Mouse (Mus musculus) T-helper 17 cell (primary cell): ENCODE measurements at regions not wholly inside any gene's neighbourhood (a gene's known extent, or its start where the extent isn't known, plus 50 kb on each side); places are given as distances from the start of the nearest gene placed in this dataset.
"Not testable (repeated sequence)": the region's sequence is repeated elsewhere in the genome, so short reads cannot be mapped to it uniquely, and the experiment has no call there.

Experiments
- in situ Hi-C, 2 experiments: fragments of 300-600 bp; cut with MboI, MseI; formaldehyde crosslinking; loops; 1 replicate in 1 of 2; 2 replicates in 1 of 2; pipeline ENCODE4 v1.15.1; 2025; ENCODE audit warnings: high pct_unique_total_duplicates in 2 of 2

GRCm38 (mm10) chr11:71285193-71285592, 54.7 kb upstream of the Nlrp1b start:
- in situ Hi-C loops: no loop called here

- in situ Hi-C loops: not testable (repeated sequence)
Observed at GRCm38 (mm10) chr11:71288243-71288642, 57.7 kb upstream of the Nlrp1b start.

GRCm38 (mm10) chr11:71289490-71289889, 59.0 kb upstream of the Nlrp1b start:
- in situ Hi-C loops: no loop called here

GRCm38 (mm10) chr11:71299479-71299878, 68.9 kb upstream of the Nlrp1b start:
- in situ Hi-C loops: no loop called here

- in situ Hi-C loops: loop anchor here in 1 of 2 experiments (10.0 kb wide), 1 partner anchor 1681 kb away; no protein-coding TSS in a partner anchor
Observed at GRCm38 (mm10) chr11:71323439-71323838, 92.9 kb upstream of the Nlrp1b start.

DNA sequence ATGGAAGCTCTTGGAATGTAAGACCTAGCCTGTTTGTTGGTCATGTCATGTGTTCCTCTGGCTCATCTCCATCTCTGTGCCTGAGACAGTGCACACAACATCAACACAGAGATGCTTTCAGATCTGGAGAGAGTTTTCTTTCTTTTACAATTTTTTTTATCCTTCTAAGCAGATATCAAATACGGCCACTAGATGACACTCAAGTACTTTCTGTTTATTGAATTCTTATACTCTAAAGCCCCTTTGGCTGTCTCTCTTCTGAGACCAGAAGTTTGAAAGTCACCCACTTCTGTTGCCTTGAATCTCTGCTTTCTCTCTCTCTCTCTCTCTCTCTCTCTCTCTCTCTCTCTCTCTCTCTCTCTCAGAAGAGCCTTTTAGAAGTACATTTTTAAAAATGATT, 106.9 kb upstream of the Nlrp1b start:
- in situ Hi-C loops: loop anchor here (10.0 kb wide), 2 partner anchors 177 to 697 kb away; partner anchors contain the start of gene Aipl1 (in 1 of the 2)

DNA sequence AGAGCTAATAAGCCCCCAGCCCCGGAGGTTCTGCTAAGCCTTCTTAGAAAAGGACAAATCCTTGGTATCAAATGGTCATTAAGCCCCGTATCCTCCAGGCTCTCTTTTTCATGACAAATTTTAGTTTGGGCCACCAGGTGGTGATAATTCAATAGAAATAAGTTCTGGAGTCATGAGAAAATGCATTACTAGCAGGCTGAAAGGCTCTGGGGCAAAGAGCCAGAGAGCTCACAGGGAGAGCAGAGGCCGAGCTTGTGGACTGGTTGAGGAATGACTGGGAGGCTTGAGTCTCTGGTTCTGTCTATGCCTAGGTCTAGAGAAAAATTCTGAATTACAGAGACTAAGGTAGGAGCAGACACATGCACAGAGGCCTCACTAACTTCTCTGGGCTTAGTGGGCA, 115.5 kb upstream of the Nlrp1b start:
- in situ Hi-C loops: no loop called here

GRCm38 (mm10) chr11:71357089-71357488, 126.6 kb upstream of the Nlrp1b start:
- in situ Hi-C loops: no loop called here

- in situ Hi-C loops: no loop called here
Observed at GRCm38 (mm10) chr11:71360856-71361255, 130.3 kb upstream of the Nlrp1b start.

- in situ Hi-C loops: no loop called here
Observed at GRCm38 (mm10) chr11:71371871-71372270, 141.3 kb upstream of the Nlrp1b start.

DNA sequence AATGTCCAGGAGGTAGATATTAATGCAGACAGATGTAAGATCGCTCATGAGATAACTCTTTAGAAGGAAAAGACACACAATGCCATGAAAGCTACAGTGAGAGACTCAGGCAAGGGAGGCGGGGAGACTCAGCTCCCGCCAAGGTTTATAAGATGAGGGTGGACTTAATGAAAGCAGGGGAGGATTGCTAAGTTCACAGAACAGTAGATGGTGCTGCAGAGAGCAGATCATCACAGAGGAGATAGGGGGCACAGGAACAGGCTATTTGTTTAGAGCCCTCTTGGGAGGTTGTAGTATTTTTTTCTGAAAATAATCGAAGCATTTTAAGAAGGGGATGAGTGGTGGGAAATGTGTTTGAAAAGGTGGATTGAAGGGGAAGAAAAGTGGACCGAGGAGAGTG, 144.6 kb upstream of the Nlrp1b start:
- in situ Hi-C loops: no loop called here

DNA sequence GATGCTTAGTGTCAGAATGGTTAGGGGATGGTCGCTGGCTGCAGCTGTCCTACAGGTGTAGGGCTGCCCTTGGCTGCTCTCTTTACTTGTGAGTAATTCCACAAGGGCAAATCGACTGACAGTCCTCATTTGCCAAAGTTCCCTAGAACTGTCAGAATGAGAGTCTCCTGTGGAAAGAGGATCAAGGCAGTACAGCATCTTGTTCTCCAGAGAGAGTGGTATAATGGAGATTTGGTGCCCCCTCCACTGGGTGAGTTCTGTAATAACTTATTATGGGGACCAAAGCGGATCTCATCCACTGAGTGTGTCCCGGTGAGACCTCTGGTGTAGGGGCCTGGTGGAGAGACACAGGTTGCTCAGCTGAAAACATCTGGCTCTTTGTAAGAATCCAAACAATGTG, 157.9 kb upstream of the Nlrp1b start:
- in situ Hi-C loops: no loop called here

DNA sequence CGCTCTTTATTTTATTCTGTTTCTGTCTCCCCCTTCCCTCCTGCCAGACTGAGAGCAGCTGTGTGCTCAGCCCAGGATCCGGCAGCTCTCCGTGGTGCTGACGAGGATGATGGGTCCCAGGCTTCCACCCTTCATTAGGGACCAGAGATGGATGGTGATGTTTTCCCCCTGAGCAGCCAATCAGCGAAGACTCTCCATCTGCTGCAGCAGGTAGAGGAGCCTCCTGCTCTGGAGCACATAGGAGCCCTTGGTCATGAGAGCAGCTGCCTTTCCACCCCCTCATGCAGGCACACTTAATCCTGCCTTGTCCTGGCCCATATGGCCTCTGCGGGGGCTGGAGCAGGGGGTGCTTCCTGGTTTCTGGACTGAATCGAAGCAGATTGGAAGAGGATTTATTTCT, 159.1 kb upstream of the Nlrp1b start:
- in situ Hi-C loops: no loop called here

- in situ Hi-C loops: no loop called here
Observed at GRCm38 (mm10) chr11:71390151-71390550, 159.6 kb upstream of the Nlrp1b start.

- in situ Hi-C loops: no loop called here
Observed at GRCm38 (mm10) chr11:71390616-71391015, 160.1 kb upstream of the Nlrp1b start.

DNA sequence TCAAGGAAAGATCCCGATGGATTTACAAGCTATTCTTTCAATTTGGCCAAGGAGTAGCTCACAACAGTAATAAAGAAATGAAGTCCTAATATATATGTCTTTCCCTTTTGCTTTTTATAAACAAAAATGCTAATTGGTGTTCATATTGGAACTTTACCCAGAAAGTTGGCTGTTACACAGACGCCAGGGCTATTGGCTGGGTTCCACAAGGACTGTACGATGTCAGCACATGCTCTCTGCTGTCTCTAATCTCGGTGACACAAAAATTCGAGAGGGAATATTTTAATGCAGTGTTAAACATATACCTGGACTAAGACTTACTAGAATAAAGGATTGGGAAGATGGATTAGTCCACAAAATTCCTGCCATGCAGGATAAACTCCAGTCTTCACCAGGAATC, 162.9 kb upstream of the Nlrp1b start:
- in situ Hi-C loops: no loop called here

GRCm38 (mm10) chr11:71395023-71395422, 164.5 kb upstream of the Nlrp1b start:
- in situ Hi-C loops: no loop called here

GRCm38 (mm10) chr11:71395631-71396030, 165.1 kb upstream of the Nlrp1b start:
- in situ Hi-C loops: no loop called here

DNA sequence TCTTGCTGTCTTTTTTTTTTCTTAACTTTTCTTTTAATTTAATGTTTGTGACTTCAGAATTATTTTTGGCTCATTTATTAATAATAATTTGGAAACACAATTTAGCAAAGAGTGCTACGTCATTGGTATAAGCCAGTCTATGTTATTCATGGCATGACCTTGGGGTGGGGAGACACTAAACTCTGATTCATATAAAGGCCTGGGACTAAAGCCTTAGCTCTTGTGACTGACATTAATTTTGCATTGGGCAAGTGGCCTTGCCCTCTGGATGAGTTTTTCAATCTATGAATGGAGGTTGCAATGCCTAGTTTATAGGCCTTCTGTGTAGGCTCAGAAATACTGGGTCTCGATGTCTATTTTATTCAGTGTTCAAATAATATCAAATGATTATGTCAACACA, 169.8 kb upstream of the Nlrp1b start:
- in situ Hi-C loops: loop anchor here in 1 of 2 experiments (25.0 kb wide), 2 partner anchors 962 to 1112 kb away; partner anchors contain the start of gene Tekt1

- in situ Hi-C loops: loop anchor here in 1 of 2 experiments (25.0 kb wide), 2 partner anchors 961 to 1111 kb away; partner anchors contain the start of gene Tekt1
Observed at GRCm38 (mm10) chr11:71401411-71402276, 171.1 kb upstream of the Nlrp1b start.

GRCm38 (mm10) chr11:71404361-71404760, 173.8 kb upstream of the Nlrp1b start:
- in situ Hi-C loops: loop anchor here in 1 of 2 experiments (25.0 kb wide), 2 partner anchors 958 to 1108 kb away; partner anchors contain the start of gene Tekt1

GRCm38 (mm10) chr11:71407043-71407442, 176.5 kb upstream of the Nlrp1b start:
- in situ Hi-C loops: loop anchor here in 1 of 2 experiments (25.0 kb wide), 2 partner anchors 955 to 1105 kb away; partner anchors contain the start of gene Tekt1
